Mouse (Mus musculus): ENCODE results near the gene Ppm1h.
A peak's percentile ranks its signal among the peaks of the same experiment; 100 is the strongest.

Gene Ppm1h

GRCm38 (mm10) chr10:122678541-122679436 is at the start of gene Ppm1h:
Gene Ppm1h, plus strand, starts transcription at chr10:122678762.
- peak; percentile 70 to 77 for DNase-seq (ENCODE audit: low spot score in 2 of 2)

DNA sequence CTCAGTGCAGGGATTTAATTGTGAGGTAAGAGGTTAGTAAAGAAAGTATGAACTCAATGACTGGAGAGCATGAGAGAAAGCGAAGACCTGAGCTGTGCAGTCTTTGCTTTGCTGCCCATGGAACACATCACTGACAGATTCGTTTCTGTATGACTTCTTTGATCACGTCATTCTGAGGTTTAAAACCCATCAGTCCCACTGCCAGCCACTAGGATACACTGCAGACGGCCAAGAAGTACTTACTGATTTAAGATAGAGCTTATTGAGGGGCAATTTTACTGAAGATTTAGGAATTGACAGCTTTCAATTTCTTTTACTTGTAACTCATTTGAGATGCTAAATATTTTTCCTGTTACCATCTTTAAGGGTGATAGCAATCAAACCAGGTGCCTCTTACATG is 49.6 kb upstream of the Ppm1h start:
- no peak for DNase-seq (ENCODE audit: low spot score in 2 of 2)

DNA sequence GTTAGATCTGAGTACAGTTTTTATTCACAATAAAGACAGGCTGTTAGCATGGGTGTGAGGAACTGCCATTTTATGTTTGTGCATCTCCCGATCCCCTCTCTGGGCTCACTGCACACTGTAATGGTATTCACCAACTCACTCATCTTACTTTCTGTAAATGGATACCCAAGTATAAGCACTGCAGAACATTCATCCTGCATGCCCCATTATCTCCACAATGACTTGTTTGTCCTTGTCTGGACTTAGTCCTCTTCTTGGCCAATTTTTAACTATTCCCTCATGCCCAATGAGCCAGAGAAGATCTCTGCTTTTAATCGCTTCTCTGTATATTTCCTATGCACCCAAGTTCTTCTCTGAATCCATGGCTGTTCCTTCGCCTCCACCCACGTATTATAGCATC is 38.7 kb upstream of the Ppm1h start:
- no peak for DNase-seq (ENCODE audit: low spot score in 2 of 2)

DNA sequence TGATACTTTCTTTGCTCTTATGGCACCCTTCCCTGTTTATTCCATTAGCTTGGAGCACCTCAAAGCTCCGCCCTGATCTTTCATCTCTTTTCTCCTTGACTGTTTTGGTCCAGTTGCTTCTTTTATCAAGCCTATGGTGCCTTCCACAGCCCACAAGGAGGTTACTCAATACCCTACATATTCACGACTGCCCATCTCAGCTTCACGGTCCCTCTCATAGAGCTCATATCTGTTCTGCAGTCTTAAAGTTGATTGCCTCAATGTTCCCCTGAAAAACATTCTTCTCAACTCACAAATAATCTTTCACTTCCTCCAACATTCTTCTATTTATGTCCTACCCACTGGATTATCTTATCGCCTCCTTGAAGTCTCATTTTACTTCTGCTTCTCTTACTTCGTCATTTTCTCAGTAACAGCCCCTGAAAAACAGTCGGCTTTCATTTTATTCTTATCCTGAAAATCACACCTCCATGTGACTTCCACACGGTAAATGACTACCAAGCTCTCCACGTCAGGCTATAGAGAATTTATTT is 37.2 kb upstream of the Ppm1h start:
- DNase-seq (ENCODE audit: low spot score in 2 of 2), result no peak

GRCm38 (mm10) chr10:122642125-122642524 is 36.4 kb upstream of the Ppm1h start:
- no peak for DNase-seq (ENCODE audit: low spot score in 2 of 2)

GRCm38 (mm10) chr10:122651932-122652331 is 26.6 kb upstream of the Ppm1h start:
- DNase-seq (ENCODE audit: low spot score in 2 of 2), result no peak

GRCm38 (mm10) chr10:122652578-122652977 is 26.0 kb upstream of the Ppm1h start:
- DNase-seq (ENCODE audit: low spot score in 2 of 2), result no peak

GRCm38 (mm10) chr10:122665652-122666051 is 12.9 kb upstream of the Ppm1h start:
- DNase-seq (ENCODE audit: low spot score in 2 of 2), result peak; percentile 35 to 53

- no peak for DNase-seq (ENCODE audit: low spot score in 2 of 2)
Observed at GRCm38 (mm10) chr10:122671253-122671652, 7.3 kb upstream of the Ppm1h start.

DNA sequence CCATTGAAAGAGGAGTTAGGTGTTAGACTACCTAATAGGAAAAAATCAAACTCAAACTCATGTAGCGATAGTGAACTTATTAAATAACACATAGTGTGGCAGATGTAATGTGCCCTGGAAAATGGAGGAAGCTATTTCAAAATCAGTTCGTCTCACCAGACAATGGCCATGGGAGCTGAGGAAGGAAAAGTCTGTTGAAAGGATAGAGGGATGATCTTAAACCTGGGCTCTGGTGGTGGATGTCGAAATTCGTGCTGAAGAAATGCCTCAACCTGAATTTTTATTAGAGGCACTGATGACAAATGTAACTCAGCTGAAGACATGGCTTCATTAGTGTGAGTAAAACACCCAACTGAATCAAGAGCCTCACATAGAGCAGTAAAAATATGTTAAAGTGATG is 6.5 kb upstream of the Ppm1h start:
- no peak for DNase-seq (ENCODE audit: low spot score in 2 of 2)

- peak in 1 of 2 experiments; percentile 67 for DNase-seq (ENCODE audit: low spot score in 2 of 2)
Observed at GRCm38 (mm10) chr10:122679437-122680045, 979 bp downstream of the Ppm1h start.

DNA sequence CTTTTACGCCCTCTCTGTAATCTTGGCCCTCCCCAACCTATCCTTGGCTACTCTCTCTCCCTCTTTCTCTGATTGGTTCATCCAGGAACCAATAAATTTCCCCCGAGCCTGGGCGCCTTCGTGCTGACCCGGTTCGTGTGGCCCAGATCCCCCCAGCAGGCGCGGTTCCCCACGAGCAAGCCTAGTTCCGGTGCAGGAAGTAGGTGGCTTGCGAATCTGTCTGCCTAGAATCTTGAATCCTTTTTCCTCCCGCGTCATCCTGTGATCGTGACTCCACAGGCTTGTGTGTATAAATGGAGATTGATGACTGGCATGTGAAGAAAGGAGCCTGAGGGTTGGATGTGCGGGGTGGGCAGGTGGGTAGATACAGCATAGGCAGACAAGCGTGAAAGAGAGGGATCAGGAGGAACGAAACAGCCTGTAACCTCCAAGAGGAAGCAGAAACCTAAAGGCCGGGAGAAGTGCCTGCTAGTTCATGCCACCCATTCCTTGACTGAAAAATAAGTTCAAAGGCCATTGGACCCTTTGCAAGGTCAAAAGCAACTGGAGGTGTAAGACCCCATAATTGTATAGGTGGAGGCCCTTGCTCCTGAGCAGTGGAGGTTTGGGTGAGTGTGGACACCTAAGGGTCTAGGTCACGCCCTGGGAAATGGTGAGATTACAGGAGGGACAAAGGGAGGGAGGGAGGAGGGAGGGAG is 2.0 kb downstream of the Ppm1h start:
- DNase-seq (ENCODE audit: low spot score in 2 of 2), result peak; percentile 77 to 83

- DNase-seq (ENCODE audit: low spot score in 2 of 2), result no peak
Observed at GRCm38 (mm10) chr10:122681085-122681408, 2.5 kb downstream of the Ppm1h start.

DNA sequence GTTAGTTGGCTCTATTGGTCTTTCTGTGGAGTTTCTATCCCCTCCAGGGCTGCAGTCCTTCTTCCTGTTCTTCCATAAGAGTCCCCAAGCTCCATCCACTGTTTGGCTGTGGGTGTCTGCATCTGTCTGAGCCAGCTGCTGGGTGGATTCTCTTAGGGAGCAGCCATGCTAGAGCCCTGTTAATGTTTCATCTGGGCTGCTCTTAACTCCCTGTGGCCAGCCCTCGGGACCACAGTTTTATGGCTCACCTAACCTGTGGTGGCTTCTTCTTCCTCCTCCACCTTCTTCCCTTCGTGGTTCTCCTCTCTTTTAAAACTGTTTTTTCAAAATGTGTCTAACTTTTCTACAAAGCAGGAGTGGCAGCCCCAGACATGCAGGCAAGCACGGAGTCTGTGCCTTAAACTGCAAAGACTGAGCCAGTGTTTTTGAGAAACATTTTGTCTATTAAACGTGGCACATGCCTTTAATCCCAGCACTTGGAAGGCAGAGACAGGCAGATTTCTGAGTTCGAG is 5.3 kb downstream of the Ppm1h start:
- no peak for DNase-seq (ENCODE audit: low spot score in 2 of 2)

GRCm38 (mm10) chr10:122685297-122685696 is 6.7 kb downstream of the Ppm1h start:
- no peak for DNase-seq (ENCODE audit: low spot score in 2 of 2)

DNA sequence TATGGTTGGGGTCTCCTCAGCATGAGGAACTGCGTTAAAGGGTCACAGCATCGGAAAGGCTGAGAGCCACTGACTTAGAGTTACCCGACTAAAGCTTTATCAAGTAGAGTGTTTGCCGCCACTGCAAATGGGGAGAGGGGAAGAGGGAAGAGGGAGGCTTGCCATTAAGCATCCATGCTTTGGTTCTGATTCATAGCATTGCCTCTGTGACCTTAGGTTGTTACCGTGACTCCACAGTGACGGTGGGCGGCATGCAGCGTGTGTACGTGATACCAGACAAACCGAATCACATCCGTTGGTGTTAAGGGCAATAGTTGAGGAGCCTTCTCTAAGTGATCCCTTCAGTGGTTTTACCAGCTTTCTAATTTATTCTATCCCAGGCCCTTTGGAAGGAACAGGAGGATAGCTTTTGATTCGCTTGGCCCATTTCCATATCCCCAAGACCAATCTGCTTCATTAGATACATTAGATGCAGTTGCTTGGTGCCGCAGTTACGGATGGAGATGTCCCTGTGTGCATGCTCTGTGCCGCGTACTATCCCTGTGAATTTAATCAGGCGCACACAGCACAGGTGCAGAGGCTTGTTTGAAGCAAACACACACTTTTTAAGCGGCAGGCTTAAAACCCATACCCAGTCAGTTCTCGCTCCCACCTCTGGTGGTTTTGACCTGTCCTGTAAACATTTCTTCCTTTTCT is 7.4 kb downstream of the Ppm1h start:
- DNase-seq (ENCODE audit: low spot score in 2 of 2), result no peak

DNA sequence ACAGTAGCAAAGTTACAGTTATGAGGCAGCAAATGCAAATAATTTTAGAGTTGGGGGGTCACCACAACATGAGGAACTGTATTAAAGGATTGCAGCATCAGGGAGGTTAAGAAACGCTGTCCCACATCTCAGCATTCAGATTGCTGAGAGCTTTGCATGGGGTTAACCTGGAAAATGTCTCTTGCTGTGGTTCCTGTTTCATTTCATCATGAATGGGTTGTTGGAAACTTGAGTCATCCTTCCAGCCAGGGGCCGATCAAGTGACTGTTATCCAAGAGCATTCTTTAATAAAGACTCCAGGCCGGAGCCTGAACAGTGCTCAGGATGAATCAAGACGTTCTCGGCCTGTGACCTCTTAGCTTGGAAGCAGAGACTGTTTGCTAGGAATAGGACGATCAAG is 12.1 kb downstream of the Ppm1h start:
- DNase-seq (ENCODE audit: low spot score in 2 of 2), result no peak

- DNase-seq (ENCODE audit: low spot score in 2 of 2), result peak; percentile 67 to 71
Observed at GRCm38 (mm10) chr10:122693158-122693777, 14.7 kb downstream of the Ppm1h start.

- no peak for DNase-seq (ENCODE audit: low spot score in 2 of 2)
Observed at GRCm38 (mm10) chr10:122693911-122694618, 15.5 kb downstream of the Ppm1h start.

- no peak for DNase-seq (ENCODE audit: low spot score in 2 of 2)
Observed at GRCm38 (mm10) chr10:122696335-122696734, 17.8 kb downstream of the Ppm1h start.

All from right cerebral cortex, postnatal 10 days (tissue).